Mouse (Mus musculus): ENCODE data around the gene R3hdm4. TPM values are rescaled to one million over a fixed set of nuclear protein-coding genes. Genes with fewer than 3 reads are reported as not detected.
A peak's percentile ranks its signal among the peaks of the same experiment; 100 is the strongest.
"Not testable (repeated sequence)": the region's sequence is repeated elsewhere in the genome, so short reads cannot be mapped to it uniquely, and the experiment has no call there.

The R3hdm4 gene
- 88.7 and 96.0 TPM in 2 replicates for polyA plus RNA-seq (2016; fragmentation: Nextera tagmentation; extraction: Ambion mirVana)

- Histone ChIP-seq H3K4me3 (peak within 1 kb of the TSS; percentile 56), H3K27me3 (ENCODE audit: insufficient read depth, poor library complexity, severe bottlenecking) (peaks cover 70% of the 10 kb centered on the region), H3K36me3 (no peaks in the 10 kb centered on the region), H3K27ac (0 out of 2 replicates have a peak within 1 kb of the TSS, but pooled peaks have one; percentile 22), H3K9me3 (no peaks in the 10 kb centered on the region), H3K4me1 (peaks cover 62% of the 10 kb centered on the region)
- no peak for DNase-seq (ENCODE audit: low spot score)
- 5% methylated on average over 41 of the region's 41 CpGs for WGBS
Observed at GRCm38 (mm10) chr10:79920958-79921535, at the start of gene R3hdm4. R3hdm4 (minus strand) TSS chr10:79921208.

GRCm38 (mm10) chr10:79970415-79971182, 49.6 kb upstream of the R3hdm4 start, which contains the start of gene Grin3b:
Grin3b (plus strand) TSS chr10:79970715.
- no peak for DNase-seq (ENCODE audit: low spot score)
- peaks cover 46% of the 10 kb centered on the region for H3K36me3 ChIP-seq
- H3K27me3 ChIP-seq (ENCODE audit: insufficient read depth, poor library complexity, severe bottlenecking), result peaks cover 61% of the 10 kb centered on the region
- no peaks in the 10 kb centered on the region for H3K9me3 ChIP-seq
- WGBS, result 7% methylated on average over 47 of the region's 47 CpGs
- peak within 1 kb of the TSS; percentile 63 for H3K4me3 ChIP-seq
- H3K4me1 ChIP-seq, result peaks cover 22% of the 10 kb centered on the region
- peak within 1 kb of the TSS; percentile 56; the same call in 1 of the 2 replicates for H3K27ac ChIP-seq

- Histone ChIP-seq H3K36me3 (peaks cover 48% of the 10 kb centered on the region), H3K9me3 (no peaks in the 10 kb centered on the region)
- no peak for DNase-seq (ENCODE audit: low spot score)
Observed at GRCm38 (mm10) chr10:79969124-79969568, 48.1 kb upstream of the R3hdm4 start.

GRCm38 (mm10) chr10:79968181-79968580, 47.2 kb upstream of the R3hdm4 start:
- no peak overlapping the region for H3K4me3 ChIP-seq
- peaks cover 56% of the 10 kb centered on the region for H3K36me3 ChIP-seq
- WGBS, result 86% methylated on average over 1 of the region's 1 CpGs
- H3K27me3 ChIP-seq (ENCODE audit: insufficient read depth, poor library complexity, severe bottlenecking), result peaks cover 48% of the 10 kb centered on the region
- no peak for DNase-seq (ENCODE audit: low spot score)
- no peaks in the 10 kb centered on the region for H3K9me3 ChIP-seq
- H3K4me1 ChIP-seq, result peaks cover 26% of the 10 kb centered on the region
- no peak overlapping the region for H3K27ac ChIP-seq

More at GRCm38 (mm10) chr10:79969124-79969568, 48.1 kb upstream of the R3hdm4 start:
- Histone ChIP-seq H3K4me3 (no peak overlapping the region), H3K4me1 (peaks cover 24% of the 10 kb centered on the region), H3K27ac (no peak overlapping the region), H3K27me3 (ENCODE audit: insufficient read depth, poor library complexity, severe bottlenecking) (peaks cover 58% of the 10 kb centered on the region)
- 10% methylated on average over 3 of the region's 3 CpGs for WGBS

- Histone ChIP-seq H3K9me3 (no peaks in the 10 kb centered on the region), H3K36me3 (peaks cover 68% of the 10 kb centered on the region), H3K4me1 (peaks cover 20% of the 10 kb centered on the region), H3K27ac (no peak overlapping the region), H3K4me3 (no peak overlapping the region), H3K27me3 (ENCODE audit: insufficient read depth, poor library complexity, severe bottlenecking) (peaks cover 36% of the 10 kb centered on the region)
- 87% methylated on average over 5 of the region's 5 CpGs for WGBS
- no peak for DNase-seq (ENCODE audit: low spot score)
Observed at GRCm38 (mm10) chr10:79966886-79967400, 45.9 kb upstream of the R3hdm4 start.

GRCm38 (mm10) chr10:79965325-79965724, 44.3 kb upstream of the R3hdm4 start:
- Histone ChIP-seq H3K4me3 (no peak overlapping the region), H3K36me3 (peaks cover 76% of the 10 kb centered on the region), H3K27ac (no peak overlapping the region), H3K27me3 (ENCODE audit: insufficient read depth, poor library complexity, severe bottlenecking) (peaks cover 20% of the 10 kb centered on the region; the same call in 1 of the 2 replicates), H3K4me1 (peaks cover 23% of the 10 kb centered on the region), H3K9me3 (no peaks in the 10 kb centered on the region)
- DNase-seq (ENCODE audit: low spot score), result no peak
- 83% methylated on average over 5 of the region's 5 CpGs for WGBS

GRCm38 (mm10) chr10:79964727-79965126, 43.7 kb upstream of the R3hdm4 start:
- peaks cover 23% of the 10 kb centered on the region for H3K4me1 ChIP-seq
- WGBS, result 92% methylated on average over 7 of the region's 7 CpGs

GRCm38 (mm10) chr10:79960671-79961294, 39.8 kb upstream of the R3hdm4 start:
- H3K27ac ChIP-seq, result peak overlapping the region; percentile 91
- peaks cover 46% of the 10 kb centered on the region for H3K36me3 ChIP-seq
- H3K9me3 ChIP-seq, result no peaks in the 10 kb centered on the region
- H3K4me1 ChIP-seq, result peaks cover 33% of the 10 kb centered on the region
- 14% methylated on average over 10 of the region's 10 CpGs for WGBS
- peak overlapping the region; percentile 96 for H3K4me3 ChIP-seq
- DNase-seq (ENCODE audit: low spot score), result no peak
- no peaks in the 10 kb centered on the region for H3K27me3 ChIP-seq (ENCODE audit: insufficient read depth, poor library complexity, severe bottlenecking)

More at GRCm38 (mm10) chr10:79964727-79965126, 43.7 kb upstream of the R3hdm4 start:
- DNase-seq (ENCODE audit: low spot score), result no peak
- Histone ChIP-seq H3K4me3 (no peak overlapping the region), H3K36me3 (peaks cover 76% of the 10 kb centered on the region), H3K27ac (no peak overlapping the region), H3K9me3 (no peaks in the 10 kb centered on the region), H3K27me3 (ENCODE audit: insufficient read depth, poor library complexity, severe bottlenecking) (peaks cover 16% of the 10 kb centered on the region; the same call in 1 of the 2 replicates)

- H3K36me3 ChIP-seq, result peaks cover 38% of the 10 kb centered on the region
- peak within 1 kb of the TSS; percentile 96 for H3K4me3 ChIP-seq
- under 1% methylated on average over 61 of the region's 61 CpGs for WGBS
- peaks cover 36% of the 10 kb centered on the region for H3K4me1 ChIP-seq
- peak; percentile 100 for DNase-seq (ENCODE audit: low spot score)
- no peaks in the 10 kb centered on the region for H3K9me3 ChIP-seq
- peak within 1 kb of the TSS; percentile 91 for H3K27ac ChIP-seq
- H3K27me3 ChIP-seq (ENCODE audit: insufficient read depth, poor library complexity, severe bottlenecking), result no peaks in the 10 kb centered on the region
Observed at GRCm38 (mm10) chr10:79959847-79960601, 39.0 kb upstream of the R3hdm4 start, which contains the start of gene Wdr18. Wdr18 (plus strand) TSS chr10:79960152.

- 46% methylated on average over 8 of the region's 10 CpGs for WGBS
- H3K36me3 ChIP-seq, result peaks cover 32% of the 10 kb centered on the region
- H3K4me1 ChIP-seq, result peaks cover 34% of the 10 kb centered on the region
- H3K9me3 ChIP-seq; DNase-seq (ENCODE audit: low spot score); H3K27ac ChIP-seq; H3K27me3 ChIP-seq (ENCODE audit: insufficient read depth, poor library complexity, severe bottlenecking): not testable (repeated sequence)
- H3K4me3 ChIP-seq, result peak overlapping the region; percentile 96
Observed at GRCm38 (mm10) chr10:79959412-79959811, 38.4 kb upstream of the R3hdm4 start.

- WGBS, result 17% methylated on average over 21 of the region's 21 CpGs
- Histone ChIP-seq H3K36me3 (peaks cover 28% of the 10 kb centered on the region), H3K27ac (peak overlapping the region; percentile 54; the same call in 1 of the 2 replicates), H3K4me1 (peaks cover 33% of the 10 kb centered on the region), H3K27me3 (ENCODE audit: insufficient read depth, poor library complexity, severe bottlenecking) (no peaks in the 10 kb centered on the region), H3K9me3 (no peaks in the 10 kb centered on the region), H3K4me3 (peak overlapping the region; percentile 25)
- DNase-seq (ENCODE audit: low spot score), result peak; percentile 94
Observed at GRCm38 (mm10) chr10:79958140-79958816, 37.3 kb upstream of the R3hdm4 start.

Measured in heart, embryonic 10.5 days (tissue).